Mouse (Mus musculus) stomach, embryonic 14.5 days (tissue): ENCODE results near the gene Spata13. TPM values are rescaled to one million over a fixed set of nuclear protein-coding genes. Genes with fewer than 3 reads are reported as not detected.

Experiments used
- ATAC-seq: fragments of 200-750 bp; cut with Nextera tagmentation; 2 replicates; pipeline ENCODE4 v1.8.0; 2017; ENCODE audit warnings: low read depth, moderate TSS enrichment; ENCODE audit not compliant: insufficient number of reproducible peaks, insufficient read depth, low FRiP score
- H3K27ac ChIP-seq: fragments of 300-500 bp; sonication (generic); 2 replicates; pipeline ENCODE4 v1.5.1; 2014; ENCODE audit warnings: mild to moderate bottlenecking, low read length, moderate library complexity, mixed read lengths
- H3K27me3 ChIP-seq: fragments of 300-500 bp; sonication (generic); 2 replicates; pipeline ENCODE4 v1.6.1; 2014; ENCODE audit warnings: low read length, control low read depth, mixed read lengths; ENCODE audit not compliant: control insufficient read depth, insufficient read depth
- H3K36me3 ChIP-seq: fragments of 300-500 bp; sonication (generic); 2 replicates; pipeline ENCODE4 v1.6.1; 2014; ENCODE audit warnings: mild to moderate bottlenecking, control low read depth, low read length, moderate library complexity, mixed read lengths; ENCODE audit not compliant: control insufficient read depth, insufficient read depth
- H3K4me1 ChIP-seq: fragments of 300-500 bp; sonication (generic); 2 replicates; pipeline ENCODE4 v1.6.1; 2014; ENCODE audit warnings: low read length, control low read depth, mixed read lengths; ENCODE audit not compliant: control insufficient read depth, insufficient read depth
- H3K4me2 ChIP-seq: fragments of 300-500 bp; sonication (generic); replicated peaks from 2 replicates; pipeline ENCODE4 v1.6.1; 2014; ENCODE audit warnings: low read depth, low read length, control low read depth
- H3K4me3 ChIP-seq: fragments of 300-500 bp; sonication (generic); 2 replicates; pipeline ENCODE4 v1.5.1; 2014; ENCODE audit warnings: low read depth, low read length, control low read depth
- H3K9ac ChIP-seq: fragments of 300-500 bp; sonication (generic); replicated peaks from 2 replicates; pipeline ENCODE4 v1.6.1; 2014; ENCODE audit warnings: low read depth, mild to moderate bottlenecking, control low read depth, low read length, moderate library complexity, mixed read lengths
- H3K9me3 ChIP-seq: fragments of 300-500 bp; sonication (generic); 2 replicates; pipeline ENCODE4 v1.6.1; 2016; ENCODE audit warnings: low read depth, low read length, control low read depth; ENCODE audit not compliant: control insufficient read depth
- WGBS: fragments of 180-500 bp; shearing (Covaris S2); extraction: QIAGEN DNeasy Blood & Tissue Kit; methylation state at CpG from one replicate; pipeline ENCODE4 v1.1.7; 2014; 5-methylcytosine and 5-hydroxymethylcytosine counted together
- polyA plus RNA-seq: library from polyadenylated mRNA; unstranded; fragments of >200 nt; fragmentation: Nextera tagmentation; extraction: Ambion mirVana; gene quantifications from 2 replicates; pipeline ENCODE4 v1.2.1, GENCODE M21; 2014

The Spata13 gene
- polyA plus RNA-seq, 1 experiment from 2014 or later, result 17.9 TPM

- Histone ChIP-seq H3K27ac (no peak overlapping the region), H3K36me3 (peaks cover 8% of the 10 kb centered on the region), H3K27me3 (no peaks in the 10 kb centered on the region), H3K4me3 (no peak overlapping the region), H3K9ac (no peak overlapping the region), H3K4me2 (no peak overlapping the region), H3K4me1 (no peaks in the 10 kb centered on the region), H3K9me3 (no peaks in the 10 kb centered on the region)
- no peak for ATAC-seq
- 96% methylated on average over 10 of the region's 10 CpGs for WGBS
Observed at GRCm38 (mm10) chr14:60753801-60754126, 120.0 kb downstream of the Spata13 start.

GRCm38 (mm10) chr14:60754656-60755055, 120.9 kb downstream of the Spata13 start:
- WGBS, result 95% methylated on average over 5 of the region's 5 CpGs

GRCm38 (mm10) chr14:60756271-60756670, 122.5 kb downstream of the Spata13 start:
- Histone ChIP-seq H3K4me2 (no peak overlapping the region), H3K4me3 (no peak overlapping the region), H3K9ac (no peak overlapping the region), H3K36me3 (peaks cover 5% of the 10 kb centered on the region), H3K9me3 (no peaks in the 10 kb centered on the region), H3K27me3 (no peaks in the 10 kb centered on the region), H3K4me1 (no peaks in the 10 kb centered on the region), H3K27ac (no peak overlapping the region)
- peak; percentile 67; the same call in 1 of the 2 replicates for ATAC-seq
- 72% methylated on average over 15 of the region's 15 CpGs for WGBS

More at GRCm38 (mm10) chr14:60754656-60755055, 120.9 kb downstream of the Spata13 start:
- Histone ChIP-seq H3K4me3 (no peak overlapping the region), H3K4me1 (no peaks in the 10 kb centered on the region), H3K9ac (no peak overlapping the region), H3K9me3 (no peaks in the 10 kb centered on the region), H3K27me3 (no peaks in the 10 kb centered on the region), H3K27ac (no peak overlapping the region), H3K4me2 (no peak overlapping the region), H3K36me3 (peaks cover 7% of the 10 kb centered on the region)
- no peak for ATAC-seq

- no peak for ATAC-seq
- no peak overlapping the region for H3K4me3 ChIP-seq
- no peak overlapping the region for H3K9ac ChIP-seq
- H3K27me3 ChIP-seq, result no peaks in the 10 kb centered on the region
- WGBS, result 96% methylated on average over 8 of the region's 8 CpGs
- H3K4me2 ChIP-seq, result no peak overlapping the region
- H3K27ac ChIP-seq, result no peak overlapping the region
- H3K9me3 ChIP-seq, result no peaks in the 10 kb centered on the region
- H3K36me3 ChIP-seq, result peaks cover 5% of the 10 kb centered on the region
- H3K4me1 ChIP-seq, result no peaks in the 10 kb centered on the region
Observed at GRCm38 (mm10) chr14:60757265-60757664, 123.5 kb downstream of the Spata13 start.

GRCm38 (mm10) chr14:60757722-60758121, 123.9 kb downstream of the Spata13 start:
- Histone ChIP-seq H3K4me3 (no peak overlapping the region), H3K36me3 (peaks cover 5% of the 10 kb centered on the region), H3K27me3 (no peaks in the 10 kb centered on the region), H3K27ac (no peak overlapping the region), H3K4me1 (no peaks in the 10 kb centered on the region), H3K9me3 (no peaks in the 10 kb centered on the region), H3K9ac (no peak overlapping the region), H3K4me2 (no peak overlapping the region)
- 91% methylated on average over 7 of the region's 7 CpGs for WGBS
- ATAC-seq, result no peak

- Histone ChIP-seq H3K4me1 (no peaks in the 10 kb centered on the region), H3K9ac (no peak overlapping the region), H3K4me2 (no peak overlapping the region), H3K27ac (no peak overlapping the region), H3K27me3 (no peaks in the 10 kb centered on the region), H3K36me3 (peaks cover 5% of the 10 kb centered on the region), H3K9me3 (no peaks in the 10 kb centered on the region), H3K4me3 (no peak overlapping the region)
- ATAC-seq, result no peak
- WGBS, result 94% methylated on average over 8 of the region's 8 CpGs
Observed at GRCm38 (mm10) chr14:60759097-60759496, 125.3 kb downstream of the Spata13 start.

GRCm38 (mm10) chr14:60761801-60762200, 128.0 kb downstream of the Spata13 start:
- H3K36me3 ChIP-seq, result peaks cover 5% of the 10 kb centered on the region; the same call in 1 of the 2 replicates
- no peaks in the 10 kb centered on the region for H3K27me3 ChIP-seq
- 83% methylated on average over 10 of the region's 10 CpGs for WGBS
- H3K4me2 ChIP-seq, result no peak overlapping the region
- no peak overlapping the region for H3K4me3 ChIP-seq
- no peaks in the 10 kb centered on the region for H3K9me3 ChIP-seq
- ATAC-seq, result no peak
- no peak overlapping the region for H3K9ac ChIP-seq
- no peak overlapping the region for H3K27ac ChIP-seq
- no peaks in the 10 kb centered on the region for H3K4me1 ChIP-seq

GRCm38 (mm10) chr14:60762754-60763153, 129.0 kb downstream of the Spata13 start:
- H3K9me3 ChIP-seq, result no peaks in the 10 kb centered on the region
- no peak overlapping the region for H3K27ac ChIP-seq
- no peaks in the 10 kb centered on the region for H3K4me1 ChIP-seq
- no peaks in the 10 kb centered on the region for H3K27me3 ChIP-seq
- no peaks in the 10 kb centered on the region for H3K36me3 ChIP-seq
- H3K9ac ChIP-seq, result no peak overlapping the region
- no peak overlapping the region for H3K4me2 ChIP-seq
- 31% methylated on average over 7 of the region's 7 CpGs for WGBS
- no peak overlapping the region for H3K4me3 ChIP-seq
- ATAC-seq, result no peak

- Histone ChIP-seq H3K9ac (no peak overlapping the region), H3K36me3 (no peaks in the 10 kb centered on the region), H3K27ac (no peak overlapping the region), H3K4me2 (no peak overlapping the region), H3K4me3 (no peak overlapping the region), H3K27me3 (no peaks in the 10 kb centered on the region), H3K4me1 (no peaks in the 10 kb centered on the region), H3K9me3 (no peaks in the 10 kb centered on the region)
- ATAC-seq, result no peak
- 89% methylated on average over 5 of the region's 5 CpGs for WGBS
Observed at GRCm38 (mm10) chr14:60763746-60764145, 129.9 kb downstream of the Spata13 start.
